Mouse (Mus musculus): ENCODE measurements around the gene Inafm2. TPM values are rescaled to one million over a fixed set of nuclear protein-coding genes. Genes with fewer than 3 reads are reported as not detected.
A peak's percentile ranks its signal among the peaks of the same experiment; 100 is the strongest.

Gene Inafm2
- polyA plus RNA-seq, 1 experiment, result 18.1 TPM

DNA sequence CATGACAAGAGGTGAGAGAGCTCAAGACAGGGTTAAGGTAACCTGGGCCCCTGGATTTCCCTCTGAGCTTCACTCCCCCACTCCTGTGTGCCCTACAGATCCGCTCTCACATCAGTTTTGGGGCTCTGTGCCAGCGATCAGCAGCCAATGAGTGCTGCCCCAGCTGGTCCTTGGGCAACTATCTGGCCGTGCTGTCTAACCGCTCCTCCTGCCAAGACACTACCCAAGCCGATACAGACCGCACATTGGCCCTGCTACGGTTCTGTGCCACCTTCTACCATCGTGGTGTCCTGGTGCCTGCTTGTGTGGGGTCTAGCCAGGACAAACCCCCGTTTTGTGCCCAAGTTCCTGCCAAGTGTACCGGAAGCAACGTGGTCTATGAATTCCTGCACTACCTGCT lies 43.9 kb downstream of the Inafm2 start:
- DNase-seq, result no peak
- Histone ChIP-seq H3K4me3 (replicated peaks; ENCODE audit: extremely low read depth, low read depth, low read length) (no peak overlapping the region), H3K4me1 (ENCODE audit: control insufficient read depth, insufficient read depth, low read length) (no peaks in the 10 kb centered on the region)
- TF ChIP-seq CTCF (IDR thresholded peaks at IDR 0.05; ENCODE audit: insufficient read depth, low read length), result no peak
- TF ChIP-seq POLR2A (IDR thresholded peaks at IDR 0.05; ENCODE audit: borderline replicate concordance, extremely low read depth, low read depth, low read length), result no peak
- WGBS, result 87% methylated on average over 11 of the region's 11 CpGs

DNA sequence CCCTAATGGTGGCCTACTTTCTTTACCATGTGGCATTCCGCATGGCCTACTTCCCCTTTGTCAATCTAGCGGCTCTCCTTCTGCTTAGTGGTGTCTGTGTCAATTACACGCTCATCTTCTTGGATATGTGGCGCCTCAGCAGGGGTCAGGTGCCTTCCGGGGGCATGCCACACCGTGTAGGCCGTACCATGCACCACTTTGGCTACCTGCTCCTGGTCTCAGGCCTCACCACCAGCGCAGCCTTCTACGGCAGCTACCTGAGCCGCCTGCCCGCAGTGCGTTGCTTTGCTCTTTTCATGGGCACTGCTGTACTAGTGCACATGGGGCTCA lies 44.6 kb downstream of the Inafm2 start:
- WGBS, result 64% methylated on average over 12 of the region's 12 CpGs
- Histone ChIP-seq H3K4me3 (replicated peaks; ENCODE audit: extremely low read depth, low read depth, low read length) (no peak overlapping the region), H3K4me1 (ENCODE audit: control insufficient read depth, insufficient read depth, low read length) (no peaks in the 10 kb centered on the region)
- no peak for TF ChIP-seq POLR2A (IDR thresholded peaks at IDR 0.05; ENCODE audit: borderline replicate concordance, extremely low read depth, low read depth, low read length)
- TF ChIP-seq CTCF (IDR thresholded peaks at IDR 0.05; ENCODE audit: insufficient read depth, low read length), result no peak
- no peak for DNase-seq

DNA sequence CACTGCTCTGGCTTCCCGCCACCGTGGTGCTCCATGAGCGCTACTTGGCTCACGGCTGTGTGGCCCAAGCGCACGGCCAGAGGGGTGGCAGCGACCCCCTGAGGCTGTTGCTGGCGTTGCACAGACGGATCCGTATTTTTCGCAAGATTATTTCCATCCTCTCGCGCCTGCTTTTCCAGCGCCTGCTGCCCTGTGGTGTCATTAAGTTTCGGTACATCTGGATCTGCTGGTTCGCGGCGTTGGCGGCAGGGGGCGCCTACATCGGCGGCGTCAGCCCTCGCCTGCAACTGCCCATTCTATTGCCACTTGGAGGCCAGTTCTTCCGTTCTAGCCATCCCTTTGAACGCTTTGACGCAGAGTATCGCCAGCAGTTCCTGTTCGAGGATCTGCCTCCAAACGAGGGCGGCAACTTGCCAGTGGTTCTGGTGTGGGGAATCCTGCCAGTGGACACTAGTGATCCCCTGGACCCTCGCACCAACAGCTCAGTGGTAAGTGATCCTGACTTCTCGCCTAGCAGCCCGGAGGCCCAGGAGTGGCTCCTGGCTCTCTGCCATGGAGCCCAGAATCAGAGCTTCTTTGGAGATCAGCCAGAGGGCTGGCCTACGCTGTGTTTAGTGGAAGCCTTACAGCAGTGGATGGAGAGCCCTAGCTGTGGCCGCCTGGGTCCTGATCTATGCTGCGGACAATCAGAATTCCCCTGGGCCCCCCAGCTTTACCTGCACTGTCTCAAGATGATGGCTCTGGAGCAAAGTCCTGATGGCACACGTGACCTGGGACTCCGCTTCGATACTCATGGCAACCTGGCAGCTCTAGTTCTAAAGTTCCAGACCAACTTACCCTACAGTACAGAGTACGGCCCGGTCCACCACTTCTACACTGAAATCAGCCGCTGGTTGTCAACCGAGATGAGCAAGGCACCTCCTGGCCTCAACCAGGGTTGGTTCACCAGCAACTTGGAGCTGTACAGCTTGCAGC lies 45.3 kb downstream of the Inafm2 start:
- Histone ChIP-seq H3K4me1 (ENCODE audit: control insufficient read depth, insufficient read depth, low read length) (no peaks in the 10 kb centered on the region), H3K4me3 (replicated peaks; ENCODE audit: extremely low read depth, low read depth, low read length) (peak overlapping the region; percentile 23)
- 22% methylated on average over 44 of the region's 44 CpGs for WGBS
- TF ChIP-seq CTCF (IDR thresholded peaks at IDR 0.05; ENCODE audit: insufficient read depth, low read length) (peak; percentile 43), POLR2A (IDR thresholded peaks at IDR 0.05; ENCODE audit: borderline replicate concordance, extremely low read depth, low read depth, low read length) (no peak)
- DNase-seq, result peak; percentile 72

DNA sequence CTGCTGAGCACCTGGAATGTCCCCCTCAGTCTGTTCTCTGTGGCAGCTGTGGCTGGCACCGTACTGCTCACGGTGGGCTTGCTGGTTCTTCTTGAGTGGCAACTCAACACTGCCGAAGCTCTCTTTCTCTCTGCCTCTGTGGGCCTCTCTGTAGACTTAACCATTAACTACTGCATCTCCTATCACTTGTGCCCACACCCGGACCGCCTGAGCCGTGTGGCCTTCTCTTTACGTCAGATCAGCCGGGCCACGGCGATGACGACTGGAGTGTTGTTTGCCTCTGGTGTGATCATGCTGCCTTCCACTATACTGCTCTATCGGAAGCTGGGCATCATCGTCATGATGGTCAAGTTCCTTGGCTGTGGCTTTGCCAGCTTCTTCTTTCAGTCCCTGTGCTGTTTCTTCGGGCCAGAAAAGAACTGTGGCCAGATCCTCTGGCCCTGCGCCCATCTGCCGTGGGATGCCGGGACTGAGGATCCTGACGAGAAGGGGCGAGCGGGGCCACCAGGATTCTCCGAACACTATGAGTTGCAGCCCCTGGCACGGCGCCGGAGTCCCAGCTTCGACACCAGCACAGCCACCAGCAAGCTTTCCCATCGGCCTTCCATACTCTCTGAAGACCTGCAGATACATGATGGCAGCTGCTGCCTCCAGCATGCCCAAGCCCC lies 46.2 kb downstream of the Inafm2 start:
- Histone ChIP-seq H3K4me1 (ENCODE audit: control insufficient read depth, insufficient read depth, low read length) (no peaks in the 10 kb centered on the region), H3K4me3 (replicated peaks; ENCODE audit: extremely low read depth, low read depth, low read length) (no peak overlapping the region)
- DNase-seq, result no peak
- WGBS, result 89% methylated on average over 26 of the region's 26 CpGs
- TF ChIP-seq CTCF (IDR thresholded peaks at IDR 0.05; ENCODE audit: insufficient read depth, low read length) (no peak), POLR2A (IDR thresholded peaks at IDR 0.05; ENCODE audit: borderline replicate concordance, extremely low read depth, low read depth, low read length) (no peak)

DNA sequence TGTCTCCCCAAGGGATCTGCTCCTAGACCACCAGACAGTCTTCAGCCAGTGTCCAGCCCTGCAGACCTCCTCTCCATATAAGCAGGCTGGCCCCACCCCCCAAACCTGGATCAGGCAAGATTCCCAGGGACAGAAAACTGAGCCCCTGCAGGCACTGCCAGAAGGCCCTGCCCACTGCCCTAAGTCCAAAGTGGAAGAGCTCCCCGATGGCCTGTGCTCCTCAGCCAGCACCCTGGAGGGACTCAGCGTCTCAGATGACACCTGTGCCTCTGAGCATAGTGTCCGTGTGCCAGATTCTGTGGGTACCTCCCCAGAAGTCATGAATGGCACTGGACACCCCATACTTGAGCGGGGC lies 46.7 kb downstream of the Inafm2 start:
- DNase-seq, result no peak
- WGBS, result 82% methylated on average over 4 of the region's 4 CpGs
- TF ChIP-seq POLR2A (IDR thresholded peaks at IDR 0.05; ENCODE audit: borderline replicate concordance, extremely low read depth, low read depth, low read length) (no peak), CTCF (IDR thresholded peaks at IDR 0.05; ENCODE audit: insufficient read depth, low read length) (no peak)
- H3K4me3 ChIP-seq (replicated peaks; ENCODE audit: extremely low read depth, low read depth, low read length), result no peak overlapping the region
- H3K4me1 ChIP-seq (ENCODE audit: control insufficient read depth, insufficient read depth, low read length), result no peaks in the 10 kb centered on the region

DNA sequence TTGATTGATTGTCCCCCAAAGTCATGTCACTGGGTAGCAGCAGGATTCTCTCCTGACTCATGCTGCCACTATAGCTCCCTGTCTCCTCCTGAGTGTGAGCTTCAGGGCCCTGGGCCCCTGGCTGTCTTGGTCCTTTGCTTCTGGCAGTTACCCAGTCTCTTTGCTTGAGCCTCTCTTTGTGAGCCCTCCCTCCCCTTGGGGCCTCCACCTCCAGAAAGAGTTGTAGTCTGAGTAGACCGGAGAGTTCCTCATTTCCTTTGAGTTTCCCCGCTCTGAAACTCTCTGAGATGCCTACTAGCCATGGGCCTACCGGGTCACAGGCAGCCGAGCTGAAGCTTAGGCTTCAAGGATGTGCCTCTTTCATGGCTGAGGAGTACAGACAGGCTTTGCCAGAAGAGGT lies 48.1 kb downstream of the Inafm2 start:
- H3K4me1 ChIP-seq (ENCODE audit: control insufficient read depth, insufficient read depth, low read length), result no peaks in the 10 kb centered on the region
- WGBS, result 69% methylated on average over 4 of the region's 4 CpGs
- no peak overlapping the region for H3K4me3 ChIP-seq (replicated peaks; ENCODE audit: extremely low read depth, low read depth, low read length)
- no peak for TF ChIP-seq POLR2A (IDR thresholded peaks at IDR 0.05; ENCODE audit: borderline replicate concordance, extremely low read depth, low read depth, low read length)
- TF ChIP-seq CTCF (IDR thresholded peaks at IDR 0.05; ENCODE audit: insufficient read depth, low read length), result no peak
- DNase-seq, result no peak

Other genes with a start within 250 kb of the Inafm2 start
- gene Bmf, start 196.1 kb upstream of the Inafm2 start, polyA plus RNA-seq (2012; rRNA removed), result 31.5 and 35.9 TPM in 2 replicates
- gene Bub1b, start 147.5 kb upstream of the Inafm2 start, polyA plus RNA-seq (2012; rRNA removed), result 1.0 and 2.7 TPM in 2 replicates
- 8.2 and 11.8 TPM in 2 replicates for gene Pak6, start 82.5 kb upstream of the Inafm2 start, polyA plus RNA-seq (2012; rRNA removed)
- 5.0 and 5.4 TPM in 2 replicates for gene Ankrd63, start 41.8 kb upstream of the Inafm2 start, polyA plus RNA-seq (2012; rRNA removed)
- 11.8 and 15.2 TPM in 2 replicates for gene Plcb2, start 17.3 kb upstream of the Inafm2 start, polyA plus RNA-seq (2012; rRNA removed)
- gene Ccdc9b, start 16.9 kb downstream of the Inafm2 start, polyA plus RNA-seq (2012; rRNA removed), result 20.8 and 27.6 TPM in 2 replicates
- 2.2 and 70.4 TPM in 2 replicates for gene Phgr1, start 27.0 kb downstream of the Inafm2 start, polyA plus RNA-seq (2012; rRNA removed)
- gene Disp2, start 34.0 kb downstream of the Inafm2 start, polyA plus RNA-seq (2012; rRNA removed), result 5.8 and 9.2 TPM in 2 replicates
- gene Knstrn, start 68.2 kb downstream of the Inafm2 start, polyA plus RNA-seq (2012; rRNA removed), result 0.70 and 1.0 TPM in 2 replicates
- gene Ivd, start 116.2 kb downstream of the Inafm2 start, polyA plus RNA-seq (2012; rRNA removed), result 56.4 and 77.5 TPM in 2 replicates
- gene Bahd1, start 154.6 kb downstream of the Inafm2 start, polyA plus RNA-seq (2012; rRNA removed), result 18.7 and 21.0 TPM in 2 replicates
- gene Chst14, start 180.7 kb downstream of the Inafm2 start, polyA plus RNA-seq (2012; rRNA removed), result 22.3 and 28.4 TPM in 2 replicates